Mouse (Mus musculus) E14TG2a.4 (cell line): ENCODE results near the gene Dact3.

Experiments used
- CTCF ChIP-seq: conservative IDR thresholded peaks from 2 replicates; pipeline ENCODE4 v1.5.1; 2014; ENCODE audit warnings: low read length
- POU5F1 ChIP-seq: IDR thresholded peaks from 2 replicates; pipeline ENCODE4 v1.6.1; 2014; ENCODE audit warnings: low read length, borderline replicate concordance

DNA sequence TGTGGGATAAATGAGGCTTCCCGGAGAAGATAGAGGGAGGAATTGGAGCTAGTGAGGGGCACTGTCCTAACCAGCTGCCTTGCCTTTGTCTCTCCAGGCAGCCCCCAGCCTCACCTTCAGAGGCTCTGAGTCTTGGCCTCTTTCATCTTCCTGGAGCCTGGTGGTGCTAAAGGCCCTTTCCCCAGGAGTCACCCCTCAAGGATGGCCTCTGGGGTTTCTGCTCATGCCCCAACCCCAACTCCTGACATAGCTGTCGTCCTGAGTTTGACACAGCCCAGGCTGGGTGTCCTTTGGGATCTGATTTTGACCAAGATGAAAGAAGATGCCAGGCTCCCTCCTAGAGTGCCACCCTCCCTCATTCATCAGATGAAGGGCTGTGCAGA lies 35.0 kb upstream of the Dact3 start:
- TF ChIP-seq POU5F1: no peak
- no peak for TF ChIP-seq CTCF
